Mouse (Mus musculus): ENCODE measurements at regions not wholly inside any gene's neighbourhood (a gene's known extent, or its start where the extent isn't known, plus 50 kb on each side); places are given as distances from the start of the nearest gene placed in this dataset.
A peak's percentile ranks its signal among the peaks of the same experiment; 100 is the strongest.

DNA sequence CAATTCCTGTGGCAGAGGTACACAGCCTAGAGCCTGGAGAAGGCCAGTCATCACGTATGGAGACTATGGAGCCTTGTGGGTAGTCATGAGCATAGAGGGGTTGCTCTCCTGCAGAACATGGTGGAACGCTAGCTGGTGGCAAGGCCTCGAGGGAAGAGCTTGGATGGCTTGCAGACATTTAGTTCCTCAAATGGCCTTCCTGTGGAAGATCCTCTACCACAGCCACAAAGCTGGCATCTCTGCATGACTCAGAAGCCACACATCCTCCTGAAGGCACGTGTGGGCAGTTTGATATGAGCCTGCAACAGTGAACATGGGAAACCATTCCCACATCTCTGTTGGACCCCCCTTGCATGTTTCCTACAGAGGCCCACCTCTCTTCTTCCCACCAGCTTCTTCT, 547.9 kb upstream of the Lrrc6 start:
- DNase-seq (ENCODE audit: low read depth in 1 of 2, low spot score in 2 of 2), result peak; percentile 42 to 52

DNA sequence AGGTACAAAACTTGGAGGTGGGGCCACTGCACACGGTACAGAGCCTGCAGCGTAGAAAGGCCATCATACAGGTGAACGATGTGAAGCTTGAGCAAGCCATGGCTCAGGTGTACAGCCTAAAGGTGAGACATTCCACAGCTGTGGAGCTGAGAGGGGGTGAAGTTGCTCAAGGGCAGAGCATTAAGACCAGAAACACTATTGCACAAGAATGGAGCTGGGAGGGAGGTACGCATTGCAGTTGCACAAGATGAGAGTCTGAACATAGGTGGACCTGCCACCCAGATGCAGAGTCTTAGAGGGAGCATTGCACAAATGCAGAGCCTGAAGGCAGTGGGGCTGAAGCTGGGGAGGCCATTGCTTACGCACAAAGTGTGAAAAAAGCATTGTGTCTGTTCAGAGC, 547.4 kb upstream of the Lrrc6 start:
- no peak for DNase-seq (ENCODE audit: low read depth in 1 of 2, low spot score in 2 of 2)

DNA sequence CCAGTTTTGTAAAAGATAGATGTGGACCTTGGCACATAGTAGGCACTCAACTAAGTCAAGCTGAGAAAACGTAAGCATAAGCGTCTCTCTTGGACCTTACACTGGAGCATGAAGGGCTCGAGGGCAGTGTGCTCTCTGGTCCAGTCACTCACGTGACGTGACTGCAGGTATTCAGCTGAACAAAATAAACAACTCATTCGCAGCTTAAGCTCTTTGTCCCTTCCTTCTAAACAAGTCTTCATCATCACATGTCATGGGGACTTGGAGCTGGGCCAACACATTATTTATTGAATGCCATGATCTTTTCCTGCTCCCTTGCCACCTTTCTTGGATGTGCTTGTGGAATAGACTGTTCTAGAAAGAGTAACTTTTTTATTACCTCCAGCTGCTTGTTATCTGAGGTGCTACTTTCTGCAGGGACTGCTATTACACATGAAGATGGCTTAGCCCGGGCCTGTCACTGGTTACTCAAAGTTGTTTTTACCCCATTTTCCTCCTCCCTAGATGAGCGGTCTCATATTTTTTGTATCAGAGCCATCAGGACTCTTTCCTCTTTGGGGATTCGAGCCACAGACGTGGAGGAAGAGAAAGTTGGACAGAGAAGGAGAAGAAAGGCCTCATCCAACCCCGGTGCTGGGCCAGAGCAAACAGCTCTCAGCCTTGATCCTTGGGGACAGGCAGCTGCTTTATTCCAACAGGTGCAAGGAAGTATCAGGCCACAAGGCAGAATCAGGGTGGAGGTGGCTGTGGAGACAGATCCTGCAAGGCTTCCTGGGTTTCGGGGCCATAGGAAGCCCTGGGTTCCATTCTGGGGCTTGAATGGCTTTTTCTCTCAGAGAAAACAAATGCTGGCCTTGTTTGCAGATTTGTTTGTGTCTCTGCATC, 545.5 kb upstream of the Lrrc6 start:
- DNase-seq (ENCODE audit: low read depth in 1 of 2, low spot score in 2 of 2), result no peak

DNA sequence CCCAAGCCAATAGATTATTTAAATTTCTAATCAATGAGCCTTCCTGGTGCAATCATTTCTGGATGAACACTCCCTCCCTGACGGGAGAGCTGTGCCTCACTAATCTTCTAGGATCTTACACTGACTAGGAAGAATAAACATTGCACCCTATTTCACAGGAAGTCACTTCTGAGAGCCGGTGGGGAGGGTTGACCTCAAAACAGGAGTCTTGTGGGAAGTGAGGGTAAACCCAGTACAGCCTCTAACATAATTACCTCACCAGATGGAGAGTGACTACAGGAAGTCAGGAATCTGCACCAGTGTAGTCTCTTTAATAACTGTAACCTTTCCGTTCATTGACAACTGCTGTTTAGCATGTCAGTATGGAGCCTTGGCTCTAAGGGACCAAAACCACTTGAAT, 544.6 kb upstream of the Lrrc6 start:
- DNase-seq (ENCODE audit: low read depth in 1 of 2, low spot score in 2 of 2), result no peak

DNA sequence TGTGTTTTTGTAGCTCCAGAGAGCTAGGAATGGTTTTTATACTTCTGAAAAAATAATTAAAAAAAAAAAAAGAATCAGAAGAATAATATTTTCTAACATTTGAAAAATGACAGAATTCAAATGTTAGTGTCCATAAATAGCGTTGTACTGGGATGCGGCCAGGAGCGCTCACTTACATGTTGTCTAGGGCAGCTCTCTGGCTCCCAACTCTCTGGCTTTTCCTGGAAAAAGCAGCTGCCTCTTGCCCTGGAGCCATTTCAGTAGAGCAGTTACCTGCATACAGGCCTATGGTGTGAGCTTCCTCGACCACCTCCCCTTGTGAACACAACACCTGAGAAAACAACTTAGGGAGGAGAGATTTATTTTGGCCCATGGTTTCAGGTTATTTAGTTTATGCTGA, 544.1 kb upstream of the Lrrc6 start:
- DNase-seq (ENCODE audit: low read depth in 1 of 2, low spot score in 2 of 2), result no peak

DNA sequence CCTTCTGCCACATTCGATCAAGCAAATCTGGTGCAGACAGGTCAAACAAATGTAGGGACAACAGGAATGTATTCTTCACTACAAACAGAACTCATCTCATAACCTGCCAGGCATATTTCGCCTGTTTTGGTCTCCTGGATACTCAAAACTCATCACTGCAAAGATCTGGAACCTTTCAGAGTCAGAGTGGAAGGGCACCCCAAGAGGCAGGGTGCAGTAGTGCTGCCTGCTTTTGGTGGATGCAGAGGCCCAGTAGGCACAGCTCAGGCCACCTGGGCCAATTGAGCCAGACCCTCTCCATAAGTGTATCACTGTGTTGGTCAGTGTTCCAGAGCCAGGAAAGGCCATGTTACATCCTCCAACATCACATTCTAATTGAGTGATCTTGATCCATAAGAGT, 541.4 kb upstream of the Lrrc6 start:
- no peak for DNase-seq (ENCODE audit: low read depth in 1 of 2, low spot score in 2 of 2)

DNA sequence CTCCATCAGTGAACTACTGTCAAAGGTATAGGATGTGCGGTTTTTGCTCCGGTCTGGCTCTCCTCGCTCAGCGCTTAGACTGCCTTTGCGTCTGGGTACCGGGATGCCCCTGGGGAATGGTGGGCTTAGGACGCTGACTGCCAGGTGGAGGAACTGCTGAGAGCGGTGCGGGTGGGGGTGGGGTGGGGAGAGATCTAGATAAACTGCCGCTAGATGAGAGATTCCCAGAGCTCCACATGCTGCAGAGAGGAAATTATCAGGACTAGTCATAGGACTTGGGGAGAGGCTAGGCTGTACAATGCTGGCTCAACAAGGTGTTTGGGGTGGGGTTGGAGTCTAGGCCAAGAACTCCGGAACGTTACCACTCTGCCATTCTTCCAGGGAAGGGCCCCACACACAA, 539.5 kb upstream of the Lrrc6 start:
- no peak for DNase-seq (ENCODE audit: low read depth in 1 of 2, low spot score in 2 of 2)

DNA sequence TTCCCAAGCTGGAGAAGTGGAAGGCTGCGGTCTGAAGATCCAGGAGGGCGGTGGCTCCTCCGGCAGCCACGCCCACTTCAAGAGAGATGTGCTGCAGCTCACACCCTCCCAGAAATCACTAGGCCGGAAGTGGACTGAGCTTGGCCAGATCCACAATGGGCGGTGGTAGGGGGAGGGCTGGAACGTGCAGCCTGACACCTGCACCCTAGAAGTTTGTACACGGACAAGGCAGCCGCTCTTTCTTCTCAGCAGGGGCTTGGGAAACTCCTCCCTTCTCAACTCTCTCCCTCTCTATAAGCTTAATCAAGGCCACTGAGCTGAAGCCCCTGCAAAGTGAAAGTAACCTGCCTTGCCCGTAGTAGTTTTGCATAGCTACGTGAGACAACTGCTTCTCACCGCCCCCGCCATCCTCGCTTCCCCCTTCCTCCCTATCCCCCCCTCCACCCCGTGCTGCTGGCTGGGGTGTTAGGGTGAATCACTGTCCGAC, 538.8 kb upstream of the Lrrc6 start:
- peak in 1 of 2 experiments; percentile 48 for DNase-seq (ENCODE audit: low read depth in 1 of 2, low spot score in 2 of 2)

DNA sequence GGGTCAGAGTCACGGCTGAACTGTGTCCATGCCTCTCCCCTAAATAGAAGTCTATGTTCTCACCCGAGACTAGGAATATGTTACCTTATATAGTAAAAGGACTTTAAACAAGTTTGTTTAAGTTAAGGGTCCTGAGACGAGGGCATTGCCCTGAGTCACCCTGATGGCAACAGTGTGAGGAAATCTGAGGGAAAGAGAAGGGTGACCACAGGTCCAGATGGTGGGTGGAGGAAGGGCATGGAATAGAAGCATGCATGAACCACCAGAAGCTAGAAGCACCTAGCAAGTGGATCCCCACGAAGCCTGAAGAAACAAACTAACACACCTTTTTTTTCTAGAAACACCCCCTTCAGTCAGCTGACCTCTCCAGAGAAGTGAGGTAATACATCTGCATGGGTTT, 536.9 kb upstream of the Lrrc6 start:
- no peak for DNase-seq (ENCODE audit: low read depth in 1 of 2, low spot score in 2 of 2)

DNA sequence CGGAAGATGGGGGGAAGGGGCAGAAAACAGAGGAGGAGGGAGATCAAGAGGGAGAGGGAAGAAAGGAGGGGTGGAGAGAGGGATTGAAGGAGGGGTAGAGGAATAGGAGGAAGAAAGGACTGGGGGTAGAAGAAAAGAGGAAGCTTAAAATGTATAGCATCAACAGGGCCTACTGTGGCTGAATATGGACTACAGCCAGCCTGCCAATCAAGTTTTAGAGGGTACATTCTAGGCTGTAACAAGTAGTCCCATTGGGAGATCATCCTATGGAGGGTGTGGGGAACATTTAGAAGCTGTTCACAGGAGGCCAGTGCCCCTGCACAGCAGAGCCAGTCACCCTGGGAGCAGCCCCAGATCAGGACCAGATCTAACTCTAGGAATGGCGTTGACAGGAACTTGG, 535.6 kb upstream of the Lrrc6 start:
- DNase-seq (ENCODE audit: low read depth in 1 of 2, low spot score in 2 of 2), result no peak

DNA sequence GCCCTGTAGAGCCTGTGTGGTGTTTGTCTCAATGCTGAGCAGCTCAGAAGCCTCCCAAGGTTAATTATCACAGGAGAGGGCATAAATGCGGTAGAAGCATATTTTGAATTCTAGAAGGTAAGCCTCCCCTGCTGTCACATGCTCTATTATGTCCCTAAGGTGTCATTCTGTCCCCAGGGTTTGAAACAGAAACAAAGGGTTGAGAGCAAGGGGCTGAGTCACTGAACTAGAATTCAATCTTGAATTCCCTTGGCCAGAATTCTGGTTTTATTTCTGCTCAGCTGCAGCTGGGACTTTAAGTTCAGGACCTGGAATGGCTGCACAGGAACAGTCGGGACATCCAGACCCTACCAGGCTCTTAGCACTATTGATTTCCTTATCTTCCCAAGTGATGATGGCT, 533.2 kb upstream of the Lrrc6 start:
- DNase-seq (ENCODE audit: low read depth in 1 of 2, low spot score in 2 of 2), result no peak

DNA sequence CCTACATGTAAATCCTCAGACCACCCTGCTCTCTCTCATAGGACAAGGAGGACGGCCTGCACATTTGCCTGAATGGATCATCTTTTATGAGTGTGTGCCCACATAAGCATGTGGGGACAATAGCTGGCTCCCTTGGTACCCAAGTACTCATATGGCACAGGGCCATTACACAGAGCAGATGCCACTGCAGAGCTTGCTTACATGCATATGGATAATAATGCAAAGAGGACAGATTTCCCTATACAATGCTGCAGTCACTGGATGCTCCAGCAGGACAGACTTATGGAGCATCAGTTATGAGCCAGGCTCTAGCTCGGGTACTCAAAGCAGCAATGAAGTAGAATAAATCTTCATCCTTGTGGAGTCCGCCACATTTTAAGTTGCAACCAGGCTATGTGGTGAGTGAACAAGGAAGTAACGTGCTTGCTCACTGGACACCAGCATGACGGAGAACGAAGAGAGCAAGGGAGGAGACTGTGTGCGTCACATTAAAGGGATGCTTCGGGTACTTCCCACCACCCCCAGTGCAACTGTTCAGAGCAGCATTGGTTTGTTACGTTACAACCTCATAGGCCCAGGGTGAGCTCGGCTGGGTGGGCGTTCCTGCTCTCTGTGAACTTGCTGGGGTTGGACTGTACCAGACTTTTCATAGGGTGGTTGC, 531.3 kb upstream of the Lrrc6 start:
- DNase-seq (ENCODE audit: low read depth in 1 of 2, low spot score in 2 of 2), result peak in 1 of 2 experiments; percentile 32

DNA sequence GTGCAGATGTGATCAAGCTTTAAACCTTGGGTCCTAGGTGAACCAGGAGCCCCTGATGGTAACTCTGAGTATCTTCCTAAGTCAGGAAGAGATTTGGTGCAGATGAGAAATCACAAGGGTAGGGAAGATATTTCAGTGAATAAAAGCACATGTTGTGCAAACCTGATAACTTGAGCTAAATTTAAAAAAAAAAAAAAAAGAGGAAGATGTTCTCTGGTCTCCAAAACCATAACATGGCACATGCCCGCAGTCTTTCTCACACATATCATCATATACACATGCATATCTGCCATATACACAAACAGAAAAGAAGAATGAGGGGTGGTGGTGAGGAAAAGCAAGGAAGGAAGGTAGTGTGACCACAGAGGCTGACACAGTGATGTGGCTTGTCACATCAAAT, 530.3 kb upstream of the Lrrc6 start:
- no peak for DNase-seq (ENCODE audit: low read depth in 1 of 2, low spot score in 2 of 2)

DNA sequence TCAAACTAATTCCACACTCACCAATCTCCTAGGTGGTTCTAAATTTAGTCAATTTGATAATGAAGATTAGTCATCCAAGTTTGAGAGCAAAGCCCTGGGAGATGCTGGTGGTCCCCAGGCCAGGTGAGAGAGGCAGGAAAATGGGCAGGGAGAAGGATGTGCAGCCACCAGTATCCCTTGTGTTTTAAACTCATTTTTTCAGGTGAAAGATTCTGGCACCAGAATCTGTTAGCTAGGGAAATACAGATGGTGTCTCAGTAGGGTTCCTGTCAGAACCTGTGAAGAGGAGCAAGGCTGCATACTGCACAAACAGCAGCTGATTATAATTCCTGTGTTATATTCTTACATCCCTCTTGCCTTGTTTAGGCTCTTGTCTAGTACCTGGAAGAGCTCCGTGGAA, 527.5 kb upstream of the Lrrc6 start:
- DNase-seq (ENCODE audit: low read depth in 1 of 2, low spot score in 2 of 2), result no peak

DNA sequence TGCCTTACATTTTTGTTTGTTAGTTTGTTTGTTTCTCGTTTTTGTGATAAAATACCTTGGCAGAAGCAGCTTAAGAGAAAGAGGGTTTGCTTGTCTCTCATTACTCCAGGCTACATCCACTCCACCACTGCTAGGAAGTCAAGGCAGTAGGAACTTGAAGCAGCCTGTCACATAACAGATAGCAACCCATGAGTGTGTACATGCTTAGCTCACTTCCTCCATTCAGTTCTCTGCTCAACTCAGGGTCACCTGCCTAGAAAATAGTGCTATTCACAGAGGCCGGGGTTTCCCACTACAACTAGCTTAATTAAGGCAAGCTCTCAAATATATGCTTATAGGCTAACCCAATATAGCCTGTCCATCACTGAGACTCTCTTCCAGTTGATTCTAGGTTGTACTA, 527.0 kb upstream of the Lrrc6 start:
- no peak for DNase-seq (ENCODE audit: low read depth in 1 of 2, low spot score in 2 of 2)

DNA sequence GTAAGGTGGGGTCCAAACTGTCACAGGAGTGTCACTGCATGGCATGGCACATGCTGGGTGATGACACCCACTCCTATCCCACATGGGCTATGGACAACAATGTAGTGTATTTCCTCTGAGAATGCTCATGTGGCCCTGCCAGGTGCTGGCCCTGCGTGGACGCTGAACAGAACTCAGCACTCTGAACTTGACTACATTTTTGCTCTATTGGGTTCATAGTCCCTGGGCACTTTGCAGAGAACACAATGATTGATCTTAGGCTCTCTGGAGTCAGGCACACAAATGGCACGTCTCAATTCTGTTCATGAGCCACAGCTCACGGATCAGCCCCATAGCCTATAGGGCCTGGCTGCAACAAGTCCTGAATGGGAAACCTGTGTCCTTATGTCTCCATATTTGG, 525.0 kb upstream of the Lrrc6 start:
- DNase-seq (ENCODE audit: low read depth in 1 of 2, low spot score in 2 of 2), result no peak

DNA sequence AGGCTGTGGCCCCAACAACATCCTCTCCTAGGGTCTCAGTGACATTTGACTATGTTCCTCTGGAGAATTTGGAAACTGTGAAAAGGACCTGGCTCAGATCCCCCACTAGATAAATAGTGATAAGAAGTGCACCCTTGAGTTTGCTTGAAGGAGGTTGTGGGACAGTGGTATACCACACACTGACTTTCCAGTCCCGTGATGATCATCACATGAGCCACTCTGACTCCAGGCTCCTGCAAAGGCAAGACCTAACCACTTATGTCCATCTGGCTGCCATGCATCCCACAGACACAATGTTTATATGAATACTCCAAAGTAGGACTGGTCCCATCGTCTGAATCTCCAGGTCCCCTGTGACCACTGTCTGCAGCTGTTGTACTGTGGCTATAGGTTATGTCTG, 523.7 kb upstream of the Lrrc6 start:
- DNase-seq (ENCODE audit: low read depth in 1 of 2, low spot score in 2 of 2), result no peak

DNA sequence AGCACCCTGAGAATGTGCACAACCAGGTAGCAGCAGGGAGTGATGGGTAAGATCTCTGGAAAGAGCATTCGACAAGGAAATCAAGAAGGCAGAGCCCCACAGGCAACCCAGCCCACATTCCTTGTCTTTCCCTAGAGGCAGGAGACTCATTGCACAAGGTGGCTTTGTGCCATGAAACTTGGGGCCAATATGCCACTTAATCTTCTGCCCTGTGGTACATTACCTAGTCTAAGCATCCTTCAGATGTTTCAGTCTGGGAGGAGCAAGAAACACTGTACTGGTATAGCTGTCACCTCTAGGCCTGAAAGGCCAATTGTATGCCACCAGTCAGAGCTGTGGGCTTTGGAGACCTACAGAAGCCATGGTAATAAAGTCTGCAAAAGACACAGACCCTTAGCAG, 522.4 kb upstream of the Lrrc6 start:
- no peak for DNase-seq (ENCODE audit: low read depth in 1 of 2, low spot score in 2 of 2)

DNA sequence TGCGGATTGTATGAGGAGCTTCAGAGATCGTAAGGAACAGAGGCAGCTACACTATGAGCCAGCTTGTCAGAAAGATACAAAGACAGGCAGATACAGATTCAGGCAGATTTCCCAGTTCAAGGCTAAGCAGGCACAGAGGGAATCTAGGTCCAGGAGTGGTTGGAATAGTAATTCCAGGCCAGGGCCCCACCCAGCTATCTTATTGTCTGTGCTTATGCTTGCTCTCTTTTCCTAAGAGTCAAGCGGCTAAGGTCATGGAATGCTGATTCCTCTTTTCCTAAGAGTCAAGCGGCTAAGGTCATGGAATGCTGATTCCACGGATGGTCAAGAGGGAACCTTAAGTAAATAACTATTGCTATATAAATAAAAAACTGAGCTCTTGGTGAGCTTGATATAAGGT, 520.7 kb upstream of the Lrrc6 start:
- DNase-seq (ENCODE audit: low read depth in 1 of 2, low spot score in 2 of 2), result no peak

DNA sequence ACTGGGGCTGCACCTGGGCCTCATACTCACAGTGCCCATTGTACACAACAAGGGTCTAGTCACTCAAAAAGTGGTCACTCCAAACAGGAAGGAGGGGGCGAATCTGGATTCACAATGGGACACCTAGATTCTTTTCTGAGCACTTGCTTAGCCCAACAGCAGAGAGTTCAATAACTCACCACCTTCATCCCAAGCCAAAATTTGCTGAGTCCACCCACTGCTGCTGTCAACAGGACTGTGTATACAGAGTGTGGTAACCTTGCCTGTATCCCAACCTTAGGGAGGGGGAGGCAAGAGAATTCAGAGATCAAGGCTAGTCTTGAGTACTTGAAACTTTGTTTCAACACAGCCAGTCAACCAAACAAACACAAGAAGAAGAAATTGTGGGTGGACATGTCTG, 519.2 kb upstream of the Lrrc6 start:
- DNase-seq (ENCODE audit: low read depth in 1 of 2, low spot score in 2 of 2), result no peak

DNA sequence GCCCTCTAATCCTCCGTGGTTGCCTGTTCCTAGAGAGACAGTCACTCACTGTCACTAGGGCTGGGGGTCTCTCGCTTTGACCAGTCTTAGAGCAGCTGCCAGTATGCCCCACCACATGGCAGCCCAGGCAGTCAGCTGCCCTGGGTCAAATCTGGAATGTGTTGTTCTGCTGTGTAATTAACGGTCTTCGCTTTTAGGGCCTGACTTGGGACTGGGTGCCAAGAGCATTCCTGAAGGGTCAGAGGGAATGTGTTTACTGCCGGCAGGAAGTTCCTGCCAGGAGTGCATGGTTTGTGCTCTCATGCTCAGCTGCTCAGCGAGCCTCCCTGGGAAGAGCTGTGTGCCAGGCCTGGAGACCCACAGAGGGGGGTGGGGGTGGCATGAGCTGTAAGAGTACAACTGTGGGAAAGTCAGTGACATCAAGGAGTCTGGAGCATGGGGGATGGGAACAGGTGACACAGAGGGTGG, 518.5 kb upstream of the Lrrc6 start:
- DNase-seq (ENCODE audit: low read depth in 1 of 2, low spot score in 2 of 2), result no peak
